Mouse (Mus musculus) intestine, embryonic 16.5 days (tissue): Measurements from ENCODE around the gene Ceacam1. TPM values are rescaled to one million over a fixed set of nuclear protein-coding genes. Genes with fewer than 3 reads are reported as not detected.
A peak's percentile ranks its signal among the peaks of the same experiment; 100 is the strongest.
"Not testable (repeated sequence)": the region's sequence is repeated elsewhere in the genome, so short reads cannot be mapped to it uniquely, and the experiment has no call there.

Source experiments
- ATAC-seq: fragments of 200-750 bp; cut with Nextera tagmentation; 2 replicates; pipeline ENCODE4 v1.8.0; 2017; ENCODE audit warnings: moderate TSS enrichment, moderate library complexity
- H3K27ac ChIP-seq: fragments of 300-500 bp; sonication (generic); 2 replicates; pipeline ENCODE4 v1.5.1; 2014; ENCODE audit warnings: mild to moderate bottlenecking, low read length
- H3K27me3 ChIP-seq: fragments of 300-500 bp; sonication (generic); replicated peaks from 2 replicates; pipeline ENCODE4 v1.6.1; 2014; ENCODE audit warnings: low read length, control low read depth, mixed read lengths; ENCODE audit not compliant: control insufficient read depth, insufficient read depth
- H3K36me3 ChIP-seq: fragments of 300-500 bp; sonication (generic); 2 replicates; pipeline ENCODE4 v1.6.1; 2014; ENCODE audit warnings: low read length, control low read depth; ENCODE audit not compliant: control insufficient read depth, insufficient read depth
- H3K4me1 ChIP-seq: fragments of 300-500 bp; sonication (generic); 2 replicates; pipeline ENCODE4 v1.6.1; 2014; ENCODE audit warnings: low read length, control low read depth, mixed read lengths; ENCODE audit not compliant: control insufficient read depth, insufficient read depth
- H3K4me2 ChIP-seq: fragments of 300-500 bp; sonication (generic); 2 replicates; pipeline ENCODE4 v1.6.1; 2014; ENCODE audit warnings: low read depth, low read length, control low read depth
- H3K4me3 ChIP-seq: fragments of 300-500 bp; sonication (generic); 2 replicates; pipeline ENCODE4 v1.5.1; 2014; ENCODE audit warnings: mild to moderate bottlenecking, low read length
- H3K9ac ChIP-seq: fragments of 300-500 bp; sonication (generic); 2 replicates; pipeline ENCODE4 v1.6.1; 2014; ENCODE audit warnings: low read depth, low read length
- H3K9me3 ChIP-seq: fragments of 300-500 bp; sonication (generic); 2 replicates; pipeline ENCODE4 v1.6.1; 2016; ENCODE audit warnings: low read length, control low read depth; ENCODE audit not compliant: control insufficient read depth
- WGBS: fragments of 180-500 bp; shearing (Covaris S2); extraction: QIAGEN DNeasy Blood & Tissue Kit; methylation state at CpG from one replicate; pipeline ENCODE4 v1.1.7; 2014; 5-methylcytosine and 5-hydroxymethylcytosine counted together
- polyA plus RNA-seq: library from polyadenylated mRNA; unstranded; fragments of >200 nt; fragmentation: Nextera tagmentation; extraction: Ambion mirVana; gene quantifications from 2 replicates; pipeline ENCODE4 v1.2.1, GENCODE M21; 2015

Gene Ceacam1
- polyA plus RNA-seq, 1 experiment from 2014 or later = 46.7 TPM

DNA sequence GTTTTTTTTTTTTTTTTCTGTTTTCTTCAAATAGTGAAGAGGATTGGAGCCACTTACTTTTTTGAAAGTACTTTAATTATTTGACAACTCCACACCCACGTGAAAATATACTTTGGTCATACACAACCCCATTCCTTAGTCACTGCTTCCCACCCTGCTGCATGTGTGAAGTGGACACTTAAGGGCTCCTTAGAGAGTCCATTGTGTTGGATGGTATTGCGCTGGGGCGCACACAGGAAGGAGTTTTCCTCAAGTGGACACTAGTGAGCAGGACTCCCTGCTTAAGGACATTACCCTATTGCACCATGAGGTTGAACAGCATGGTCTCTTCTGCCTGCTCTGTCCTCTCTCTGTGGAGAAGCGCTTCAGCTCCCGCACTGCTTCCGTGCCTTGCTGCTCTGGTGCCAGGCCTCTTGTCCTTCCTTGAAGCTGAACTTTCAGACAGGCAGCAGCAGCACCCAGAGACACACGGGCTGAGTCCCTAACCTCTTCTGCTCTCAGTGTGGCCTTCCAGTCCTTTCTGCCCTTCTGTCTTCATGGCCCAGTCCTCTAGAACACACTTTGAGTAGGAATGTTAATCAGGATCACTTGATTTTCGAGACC lies 5.8 kb upstream of the Ceacam1 start:
- ATAC-seq = no peak
- Histone ChIP-seq H3K4me2 (no peak overlapping the region), H3K9ac (no peak overlapping the region), H3K4me3 (no peak overlapping the region), H3K27me3 (no peaks in the 10 kb centered on the region), H3K4me1 (no peaks in the 10 kb centered on the region), H3K9me3 (no peaks in the 10 kb centered on the region), H3K36me3 (no peaks in the 10 kb centered on the region), H3K27ac (no peak overlapping the region)
- 83% methylated on average over 8 of the region's 8 CpGs for WGBS

DNA sequence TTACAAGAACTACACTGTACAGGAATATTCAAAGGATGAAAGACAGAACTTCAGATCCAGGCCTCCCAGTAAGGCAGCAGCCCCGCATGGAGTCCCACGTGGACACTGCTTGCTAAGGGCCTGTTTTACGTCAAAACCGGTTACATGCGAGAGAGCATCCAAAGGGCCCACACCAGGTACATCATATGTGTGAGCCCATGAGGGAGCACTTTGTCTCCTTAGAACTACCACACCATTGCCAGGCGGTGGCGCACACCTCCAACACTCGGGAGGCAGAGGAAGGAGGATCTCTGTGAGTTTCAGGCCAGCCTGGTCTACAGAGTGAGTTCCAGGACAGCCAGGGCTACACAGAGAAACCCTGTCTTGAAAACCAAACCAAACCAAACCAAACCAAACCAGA lies 3.4 kb upstream of the Ceacam1 start:
- H3K4me1 ChIP-seq, H3K4me2 ChIP-seq, H3K36me3 ChIP-seq, ATAC-seq, H3K9me3 ChIP-seq, H3K27me3 ChIP-seq, H3K9ac ChIP-seq, H3K27ac ChIP-seq, H3K4me3 ChIP-seq: not testable (repeated sequence)
- 62% methylated on average over 8 of the region's 8 CpGs for WGBS

DNA sequence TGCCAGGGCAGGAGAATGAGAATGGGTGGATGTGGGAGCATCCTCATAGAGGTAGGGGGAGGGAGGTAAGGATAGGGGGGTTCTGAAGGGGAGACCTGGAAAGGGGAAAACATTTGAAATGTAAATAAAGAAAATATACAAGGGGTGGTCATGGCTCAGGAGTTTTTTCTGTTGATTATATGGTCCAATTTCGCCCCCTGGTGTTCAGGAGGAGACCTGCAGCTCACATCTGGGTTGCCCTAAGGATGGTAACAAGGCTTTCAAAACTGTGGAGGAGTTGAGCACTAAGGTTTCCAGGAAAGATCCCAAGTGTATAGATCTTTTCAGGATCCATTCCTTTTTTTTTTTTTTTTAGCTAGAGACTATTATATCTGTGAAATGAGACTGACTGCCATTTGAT lies 2.0 kb upstream of the Ceacam1 start:
- ATAC-seq = no peak
- H3K9me3 ChIP-seq = no peaks in the 10 kb centered on the region
- H3K36me3 ChIP-seq = no peaks in the 10 kb centered on the region
- no peak overlapping the region for H3K4me2 ChIP-seq
- no peak overlapping the region for H3K4me3 ChIP-seq
- H3K27me3 ChIP-seq = no peaks in the 10 kb centered on the region
- no peak overlapping the region for H3K9ac ChIP-seq
- H3K27ac ChIP-seq = no peak overlapping the region
- no peaks in the 10 kb centered on the region for H3K4me1 ChIP-seq
- 0% methylated on average over 1 of the region's 1 CpGs for WGBS

DNA sequence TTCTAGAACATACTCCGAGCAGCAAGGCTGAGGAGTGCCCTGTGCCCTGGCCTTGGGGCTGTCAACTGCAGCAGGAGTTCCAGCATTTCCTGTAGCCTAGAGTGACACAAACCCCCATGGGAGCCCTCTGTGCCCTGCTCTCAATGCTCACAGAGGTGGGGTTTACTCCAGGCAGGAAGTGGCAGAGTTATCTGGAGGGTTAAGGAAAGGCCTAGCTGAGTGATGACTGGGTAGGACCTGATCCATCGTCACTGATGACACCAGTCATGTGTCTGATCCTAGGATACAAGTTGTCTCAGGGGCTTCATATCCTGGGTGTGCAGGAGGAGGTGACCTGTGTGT lies 320 bp upstream of the Ceacam1 start:
- not testable (repeated sequence) for H3K36me3 ChIP-seq, H3K4me1 ChIP-seq, H3K27ac ChIP-seq, H3K4me3 ChIP-seq, H3K9ac ChIP-seq, H3K27me3 ChIP-seq, H3K9me3 ChIP-seq, ATAC-seq, H3K4me2 ChIP-seq
- WGBS = 38% methylated on average over 1 of the region's 2 CpGs

DNA sequence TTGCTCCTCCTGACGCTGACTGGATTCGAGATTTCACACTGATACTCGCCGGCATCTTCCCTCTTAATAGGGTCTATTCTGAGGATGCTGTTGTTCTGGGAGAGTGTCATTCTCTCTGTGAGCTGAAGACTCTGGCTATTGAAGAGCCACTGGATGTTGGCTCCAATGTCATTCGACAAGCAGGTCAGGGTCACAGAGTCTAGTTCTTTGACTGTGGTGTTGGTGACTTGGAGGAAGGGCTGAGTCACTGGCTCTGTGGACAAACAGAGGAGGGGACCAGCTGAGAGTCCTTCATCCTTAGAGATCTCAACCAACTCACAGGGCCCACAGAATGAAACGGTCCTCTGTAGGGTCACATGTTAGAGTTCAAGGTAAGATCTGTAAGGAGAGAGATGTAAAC lies 5.6 kb downstream of the Ceacam1 start:
- H3K4me2 ChIP-seq, H3K9me3 ChIP-seq, H3K27me3 ChIP-seq, H3K9ac ChIP-seq, ATAC-seq, H3K36me3 ChIP-seq, H3K27ac ChIP-seq, H3K4me3 ChIP-seq, H3K4me1 ChIP-seq: not testable (repeated sequence)
- 84% methylated on average over 6 of the region's 6 CpGs for WGBS

DNA sequence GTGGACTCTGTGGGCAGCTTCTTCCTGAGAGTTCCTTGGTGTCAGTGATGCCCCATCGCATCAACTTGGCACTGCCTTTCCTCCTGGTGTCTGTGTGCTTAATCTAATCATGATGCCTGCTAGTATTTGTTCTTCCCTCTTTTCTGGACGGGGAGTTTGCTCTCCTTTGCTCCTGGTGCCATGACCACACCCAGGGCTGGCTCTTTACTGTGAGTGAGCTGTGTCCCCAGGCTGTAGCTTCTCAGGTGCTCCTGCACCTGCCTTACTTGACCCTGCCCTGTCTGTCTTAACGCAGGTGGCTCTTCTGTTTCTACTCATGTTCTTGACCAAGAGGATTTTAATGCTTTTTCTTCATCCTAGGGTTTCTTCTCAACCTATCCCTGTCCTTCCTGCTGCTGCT lies 11.8 kb downstream of the Ceacam1 start:
- H3K4me3 ChIP-seq, H3K36me3 ChIP-seq, H3K4me2 ChIP-seq, H3K27me3 ChIP-seq, H3K4me1 ChIP-seq, H3K9ac ChIP-seq, H3K9me3 ChIP-seq, H3K27ac ChIP-seq: not testable (repeated sequence)
- ATAC-seq = peak; percentile 55; the same call in 1 of the 2 replicates
- 64% methylated on average over 3 of the region's 3 CpGs for WGBS

DNA sequence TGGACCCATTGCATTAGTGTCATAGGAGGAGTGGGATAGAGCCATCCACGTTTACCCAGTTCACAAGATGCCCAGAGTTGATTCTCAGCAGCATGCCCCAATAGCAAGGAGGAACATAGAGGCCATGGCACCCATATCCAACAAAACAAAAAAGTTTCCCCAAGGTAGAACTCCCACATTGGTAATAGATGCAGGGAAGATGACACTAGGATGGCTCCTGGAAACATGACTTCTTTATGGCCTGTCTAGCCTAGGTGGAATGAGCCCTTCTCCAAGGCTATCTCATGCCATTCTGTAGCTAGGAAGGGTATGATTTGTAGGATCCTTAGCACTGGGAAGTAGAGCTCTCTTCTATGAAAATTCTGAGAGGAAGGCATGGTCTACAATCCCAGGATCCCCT lies 12.4 kb downstream of the Ceacam1 start:
- H3K4me3 ChIP-seq = no peak overlapping the region
- H3K36me3 ChIP-seq = no peaks in the 10 kb centered on the region
- H3K4me1 ChIP-seq = no peaks in the 10 kb centered on the region
- no peaks in the 10 kb centered on the region for H3K9me3 ChIP-seq
- H3K27ac ChIP-seq = no peak overlapping the region
- H3K9ac ChIP-seq = no peak overlapping the region
- no peaks in the 10 kb centered on the region for H3K27me3 ChIP-seq
- 81% methylated on average over 1 of the region's 1 CpGs for WGBS
- no peak for ATAC-seq
- no peak overlapping the region for H3K4me2 ChIP-seq

DNA sequence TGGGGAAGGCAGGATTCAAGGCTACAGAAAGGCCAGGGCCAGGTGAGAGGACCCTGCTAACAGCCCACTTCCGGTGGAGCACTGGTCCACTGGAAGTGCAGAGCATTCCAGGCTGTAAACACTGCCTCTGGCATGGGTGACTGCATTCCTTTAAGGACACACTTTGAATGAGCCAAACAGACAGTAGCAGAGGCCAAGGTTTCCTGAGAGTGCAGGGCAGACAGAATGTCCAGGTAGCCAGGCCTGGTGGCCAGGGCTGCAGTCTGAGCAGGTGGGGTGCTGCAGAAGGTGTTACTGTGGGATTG lies 15.4 kb downstream of the Ceacam1 start:
- H3K36me3 ChIP-seq, H3K27ac ChIP-seq, H3K4me2 ChIP-seq, H3K27me3 ChIP-seq, H3K4me1 ChIP-seq, H3K9me3 ChIP-seq, ATAC-seq, H3K4me3 ChIP-seq, H3K9ac ChIP-seq: not testable (repeated sequence)
- no CpG with 5 or more reads among the region's 1 CpGs for WGBS

DNA sequence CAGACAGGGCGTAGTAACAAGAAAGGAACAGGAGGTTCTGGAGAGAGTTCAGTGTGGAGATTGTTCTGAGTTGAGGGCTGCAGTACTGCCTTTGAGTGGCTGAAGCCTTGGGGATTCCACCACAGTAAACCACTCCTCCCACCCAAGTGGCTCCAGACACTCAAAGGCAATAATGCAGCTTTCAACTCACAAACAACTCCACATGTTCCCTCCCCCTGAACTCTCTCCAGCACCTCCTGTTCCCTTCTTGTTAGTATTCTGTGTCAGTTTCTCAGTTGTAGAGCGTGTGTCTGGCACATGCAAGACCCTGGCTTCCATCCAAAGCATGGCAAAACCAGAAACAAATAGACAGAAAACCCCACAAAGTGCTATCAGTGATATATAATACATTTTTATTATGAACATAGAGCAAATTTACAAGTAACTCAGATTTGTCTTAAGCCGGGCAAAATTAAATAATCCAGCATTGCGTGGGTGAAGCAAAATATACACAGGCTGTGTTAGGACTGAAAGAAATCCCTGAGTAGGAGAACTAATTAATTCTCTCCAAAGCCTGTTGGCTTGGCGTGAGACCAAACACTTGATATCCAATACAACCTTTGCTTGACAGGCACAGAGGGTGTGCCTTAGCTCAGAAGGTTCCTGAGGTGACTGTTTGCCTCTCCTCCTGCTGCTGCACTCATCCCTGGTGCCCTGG lies 15.9 kb downstream of the Ceacam1 start:
- H3K27ac ChIP-seq, H3K27me3 ChIP-seq, H3K4me1 ChIP-seq, H3K4me3 ChIP-seq, H3K36me3 ChIP-seq, H3K9me3 ChIP-seq, H3K9ac ChIP-seq, ATAC-seq, H3K4me2 ChIP-seq: not testable (repeated sequence)
- WGBS = 62% methylated on average over 4 of the region's 5 CpGs

DNA sequence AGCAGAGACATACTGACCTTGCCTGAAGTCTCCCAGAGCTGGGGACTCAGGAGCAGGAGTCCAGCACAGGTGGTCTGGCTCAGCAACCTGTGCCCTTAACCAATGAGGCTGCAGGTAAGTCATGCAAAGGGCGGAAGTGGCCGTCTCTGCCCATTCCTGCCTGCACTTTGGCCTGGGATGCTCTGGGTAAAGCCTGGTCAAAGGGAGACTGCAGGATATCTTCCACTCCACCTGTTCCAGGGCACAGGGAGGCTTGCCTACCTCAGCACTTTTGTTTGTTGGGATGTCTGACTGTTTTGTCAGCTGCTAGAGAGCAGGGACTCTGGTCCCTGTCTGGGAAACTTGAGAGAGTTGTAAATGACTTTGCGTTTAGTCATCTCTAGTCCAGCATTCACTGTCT lies 25.3 kb downstream of the Ceacam1 start:
- Histone ChIP-seq H3K4me1 (peaks cover 8% of the 10 kb centered on the region; the same call in 1 of the 2 replicates), H3K4me2 (no peak overlapping the region), H3K36me3 (no peaks in the 10 kb centered on the region), H3K9ac (no peak overlapping the region), H3K27me3 (no peaks in the 10 kb centered on the region), H3K9me3 (no peaks in the 10 kb centered on the region), H3K27ac (0 out of 2 replicates have a peak overlapping the region, but pooled peaks have one; percentile 8), H3K4me3 (no peak overlapping the region)
- WGBS = 67% methylated on average over 3 of the region's 3 CpGs
- ATAC-seq = peak; percentile 49
